Mouse (Mus musculus) spleen, postnatal 14 days (tissue): ENCODE results near the gene Tssk4.

Experiments used
- DNase-seq, 2 experiments: peaks; one replicate each; pipeline ENCODE4 v3.0.0; 2021 to 2022; ENCODE audit warnings: low spot score in 2 of 2

Gene Tssk4

GRCm38 (mm10) chr14:55643060-55643907, 6.7 kb upstream of the Tssk4 start, which contains the start of gene Tm9sf1:
Tm9sf1 (minus strand) TSS chr14:55643806.
- peak; percentile 75 to 81 for DNase-seq

- no peak for DNase-seq
Observed at GRCm38 (mm10) chr14:55644261-55644888, 5.6 kb upstream of the Tssk4 start.

GRCm38 (mm10) chr14:55651528-55651927, 1.5 kb downstream of the Tssk4 start:
- DNase-seq = no peak

GRCm38 (mm10) chr14:55656935-55657334, 7.0 kb downstream of the Tssk4 start:
- DNase-seq = no peak

DNA sequence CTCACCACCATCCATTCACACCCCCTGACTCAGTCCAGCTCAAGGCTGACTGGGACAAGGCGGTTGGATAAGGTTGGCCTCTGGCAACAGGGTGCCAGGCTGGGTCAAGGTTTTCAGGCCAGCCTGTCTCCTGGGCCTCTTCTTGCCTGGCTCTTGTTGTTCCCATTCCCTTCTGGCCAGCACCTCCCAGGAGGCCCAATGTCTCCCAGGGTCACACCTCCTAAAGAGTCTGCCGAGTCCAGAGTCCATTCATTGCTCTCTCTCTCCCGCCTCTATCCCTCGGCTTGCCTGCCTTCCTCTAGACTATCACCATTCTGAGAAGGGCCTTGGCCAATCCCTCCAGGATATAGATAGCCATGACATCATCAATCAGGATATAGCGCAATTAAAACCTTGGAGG, 8.0 kb downstream of the Tssk4 start:
- DNase-seq = no peak

- peak; percentile 56 to 73 for DNase-seq
Observed at GRCm38 (mm10) chr14:55659960-55660573, 10.1 kb downstream of the Tssk4 start, which contains the start of gene Mdp1. Mdp1 (minus strand) TSS chr14:55660508.

DNA sequence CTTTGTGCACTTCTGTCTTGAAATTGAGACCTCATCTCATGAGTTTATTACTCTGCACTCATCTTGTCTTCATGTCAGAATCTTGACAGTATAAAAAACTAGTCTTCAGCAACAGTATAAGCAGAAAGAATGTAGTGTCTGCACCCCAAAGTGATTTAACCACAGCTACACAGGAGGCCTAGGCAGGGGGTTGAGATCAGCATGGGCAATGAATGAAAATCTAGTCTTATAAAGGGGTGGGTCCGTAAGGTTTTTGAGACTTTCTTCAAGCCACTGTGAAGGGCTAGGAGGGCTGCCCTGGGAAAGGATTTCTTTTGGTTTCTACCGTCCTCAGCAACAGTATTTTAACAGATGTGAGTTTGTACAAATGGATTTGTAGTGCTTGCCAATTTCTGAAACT, 10.7 kb downstream of the Tssk4 start:
- DNase-seq = no peak

- DNase-seq = no peak
Observed at GRCm38 (mm10) chr14:55671486-55671832, 21.5 kb downstream of the Tssk4 start.

DNA sequence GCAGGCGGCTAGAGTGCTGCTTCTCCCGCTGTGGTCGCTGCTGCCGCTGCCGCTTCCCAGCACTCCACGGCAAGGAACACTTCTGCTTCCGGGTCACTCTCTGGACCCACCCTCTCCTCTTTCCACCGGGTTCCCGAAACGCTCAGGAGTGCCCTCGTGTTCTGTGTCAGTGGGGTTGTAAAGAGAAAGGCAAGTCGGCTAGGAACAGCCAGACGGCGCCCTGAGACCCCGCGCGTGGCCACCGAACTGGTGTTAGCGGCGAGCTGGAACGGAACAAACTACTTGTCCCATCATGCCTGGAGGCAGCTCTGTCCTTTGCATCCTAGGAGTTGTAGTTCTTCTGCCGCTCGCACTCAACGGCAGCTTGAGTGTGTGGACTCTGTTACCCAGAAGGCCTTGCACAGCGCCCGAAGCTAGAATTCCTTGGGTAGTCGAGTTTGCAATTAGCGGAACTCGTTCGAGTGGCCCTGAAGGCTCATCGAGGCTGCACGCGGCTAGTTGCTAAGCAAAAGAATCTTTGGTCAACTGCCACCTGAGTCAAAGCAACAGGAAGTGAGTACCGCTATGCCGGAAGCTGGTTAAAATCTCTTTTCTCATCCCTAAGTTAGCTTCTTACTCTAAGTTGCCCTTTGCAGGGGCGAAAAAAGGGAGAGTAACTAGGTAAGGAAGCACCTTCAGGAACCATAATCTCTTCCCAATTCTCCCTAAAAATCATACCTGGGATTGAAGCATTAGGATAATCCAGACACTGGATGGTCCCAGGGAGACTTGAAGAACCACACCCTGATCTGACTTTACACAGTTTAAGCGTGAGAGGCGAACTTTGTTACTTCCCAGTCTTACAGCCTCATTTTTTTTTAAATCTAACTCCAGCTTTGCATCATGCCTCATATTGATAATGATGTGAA, 22.1 kb downstream of the Tssk4 start, which contains the start of the genes Gmpr2 and Nedd8:
TSS of gene Gmpr2 (plus strand) at position 109 of the 908 bp plus-strand sequence.
TSS of gene Nedd8 (minus strand) at position 292 of the 908 bp plus-strand sequence.
- DNase-seq = peak; percentile 68 to 79

DNA sequence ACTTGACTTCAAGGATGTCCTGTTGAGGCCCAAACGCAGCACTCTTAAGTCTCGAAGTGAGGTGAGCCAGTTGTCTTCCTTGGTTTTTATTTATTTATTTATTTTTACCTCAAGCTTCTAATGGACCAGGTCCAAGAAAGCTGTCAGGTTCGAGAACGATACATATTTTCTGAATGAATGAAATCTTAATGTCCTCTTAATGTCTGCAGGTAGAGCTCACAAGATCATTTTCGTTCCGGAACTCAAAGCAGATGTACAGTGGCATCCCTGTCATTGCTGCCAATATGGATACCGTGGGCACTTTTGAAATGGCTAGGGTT, 22.7 kb downstream of the Tssk4 start:
- no peak for DNase-seq

GRCm38 (mm10) chr14:55677615-55678014, 27.6 kb downstream of the Tssk4 start:
- DNase-seq = no peak

- peak; percentile 81 to 90 for DNase-seq
Observed at GRCm38 (mm10) chr14:55681160-55682117, 31.5 kb downstream of the Tssk4 start, which contains the start of gene Tinf2. Tinf2 (minus strand) TSS chr14:55681820.

GRCm38 (mm10) chr14:55682118-55682493, 32.1 kb downstream of the Tssk4 start:
- DNase-seq = no peak

- DNase-seq = no peak
Observed at GRCm38 (mm10) chr14:55689433-55689832, 39.4 kb downstream of the Tssk4 start.

GRCm38 (mm10) chr14:55697226-55697625, 47.2 kb downstream of the Tssk4 start:
- no peak for DNase-seq

GRCm38 (mm10) chr14:55701131-55701530, 51.1 kb downstream of the Tssk4 start:
- DNase-seq = no peak
